Mouse (Mus musculus) kidney, embryonic 14.5 days (tissue): ENCODE data around the gene C330021F23Rik. TPM values are rescaled to one million over a fixed set of nuclear protein-coding genes. Genes with fewer than 3 reads are reported as not detected.
"Not testable (repeated sequence)": the region's sequence is repeated elsewhere in the genome, so short reads cannot be mapped to it uniquely, and the experiment has no call there.

Source experiments
- ATAC-seq: fragments of 200-750 bp; cut with Nextera tagmentation; 2 replicates; pipeline ENCODE4 v1.8.0; 2017; ENCODE audit warnings: moderate number of reproducible peaks, mild to moderate bottlenecking, moderate TSS enrichment, moderate library complexity; ENCODE audit not compliant: low FRiP score, low TSS enrichment
- H3K27ac ChIP-seq: fragments of 300-500 bp; sonication (generic); 2 replicates; pipeline ENCODE4 v1.5.1; 2014; ENCODE audit warnings: low read depth, mild to moderate bottlenecking, low read length, moderate library complexity, mixed read lengths
- H3K27me3 ChIP-seq: fragments of 300-500 bp; sonication (generic); 2 replicates; pipeline ENCODE4 v1.6.1; 2014; ENCODE audit warnings: mild to moderate bottlenecking, low read length; ENCODE audit not compliant: control insufficient read depth, insufficient read depth
- H3K36me3 ChIP-seq: fragments of 300-500 bp; sonication (generic); 2 replicates; pipeline ENCODE4 v1.6.1; 2014; ENCODE audit warnings: low read length, mixed read lengths; ENCODE audit not compliant: control insufficient read depth, insufficient read depth
- H3K4me1 ChIP-seq: fragments of 300-500 bp; sonication (generic); 2 replicates; pipeline ENCODE4 v1.6.1; 2014; ENCODE audit warnings: low read length, mixed read lengths; ENCODE audit not compliant: control insufficient read depth, insufficient read depth
- H3K4me2 ChIP-seq: fragments of 300-500 bp; sonication (generic); replicated peaks from 2 replicates; pipeline ENCODE4 v1.6.1; 2014; ENCODE audit warnings: low read depth, mild to moderate bottlenecking, low read length
- H3K4me3 ChIP-seq: fragments of 300-500 bp; sonication (generic); 2 replicates; pipeline ENCODE4 v1.5.1; 2014; ENCODE audit warnings: mild to moderate bottlenecking, low read length
- H3K9ac ChIP-seq: fragments of 300-500 bp; sonication (generic); 2 replicates; pipeline ENCODE4 v1.6.1; 2014; ENCODE audit warnings: low read depth, mild to moderate bottlenecking, low read length, moderate library complexity
- H3K9me3 ChIP-seq: fragments of 300-500 bp; sonication (generic); 2 replicates; pipeline ENCODE4 v1.6.1; 2016; ENCODE audit warnings: low read length; ENCODE audit not compliant: control insufficient read depth
- WGBS: fragments of 180-500 bp; shearing (Covaris S2); extraction: QIAGEN DNeasy Blood & Tissue Kit; methylation state at CpG from one replicate; pipeline ENCODE4 v1.1.7; 2014; 5-methylcytosine and 5-hydroxymethylcytosine counted together
- polyA plus RNA-seq: library from polyadenylated mRNA; unstranded; fragments of >200 nt; fragmentation: Nextera tagmentation; extraction: Ambion mirVana; gene quantifications from 2 replicates; pipeline ENCODE4 v1.2.1, GENCODE M21; 2014

Gene C330021F23Rik
- polyA plus RNA-seq, 1 experiment from 2014 or later, result 6.9 TPM

DNA sequence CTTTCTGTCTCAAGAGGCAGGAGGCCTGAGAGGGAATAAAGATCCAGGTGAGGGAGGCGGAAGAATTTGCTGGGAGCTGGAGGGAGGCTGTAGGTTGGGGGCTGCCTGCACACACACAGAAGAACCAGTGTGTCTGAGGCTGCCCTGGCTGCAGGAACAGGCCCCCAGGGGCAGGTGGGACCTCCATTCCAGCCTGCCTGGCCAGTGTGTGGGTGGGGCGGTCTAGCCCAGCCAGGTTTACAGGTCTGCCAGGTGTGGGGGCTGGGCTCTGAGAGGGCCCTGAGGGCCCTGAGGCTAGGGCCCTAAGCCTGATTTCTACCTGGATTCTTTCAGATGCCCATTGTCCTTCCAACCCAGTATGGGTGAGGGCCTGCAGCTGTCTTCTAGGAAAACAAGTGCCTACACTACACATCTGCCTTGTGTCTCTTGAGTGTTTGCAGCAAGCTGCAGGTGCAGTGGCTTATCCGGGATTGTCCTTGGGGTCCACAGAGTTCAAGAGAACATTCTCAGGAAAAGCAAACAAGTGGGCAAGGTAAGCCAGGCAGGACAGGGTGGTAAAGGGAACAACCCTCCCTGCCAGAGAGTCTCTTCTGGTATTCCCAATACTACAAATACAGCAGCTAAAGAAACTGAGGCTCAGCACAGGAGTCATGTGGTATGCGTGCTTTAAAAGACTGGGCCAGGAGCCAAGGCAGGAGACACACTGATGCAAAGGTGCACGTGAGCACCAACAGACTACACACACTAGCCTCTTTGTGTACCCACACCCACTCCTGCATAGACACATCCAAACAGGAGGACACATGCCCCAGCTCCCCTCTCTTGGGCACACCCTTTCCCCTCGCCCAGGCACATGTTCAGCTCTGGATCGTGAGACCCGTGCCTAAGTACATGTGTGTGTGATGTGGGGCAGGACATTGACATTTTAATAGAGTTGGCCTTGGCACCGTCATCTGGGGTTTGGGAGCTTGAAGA is 11.9 kb downstream of the C330021F23Rik start:
- Histone ChIP-seq H3K4me3 (no peak overlapping the region), H3K9me3 (no peaks in the 10 kb centered on the region), H3K9ac (no peak overlapping the region), H3K27me3 (no peaks in the 10 kb centered on the region), H3K27ac (peak overlapping the region; percentile 37; the same call in 1 of the 2 replicates), H3K4me1 (no peaks in the 10 kb centered on the region), H3K4me2 (no peak overlapping the region), H3K36me3 (no peaks in the 10 kb centered on the region)
- 80% methylated on average over 9 of the region's 9 CpGs for WGBS
- ATAC-seq, result peak; percentile 72

DNA sequence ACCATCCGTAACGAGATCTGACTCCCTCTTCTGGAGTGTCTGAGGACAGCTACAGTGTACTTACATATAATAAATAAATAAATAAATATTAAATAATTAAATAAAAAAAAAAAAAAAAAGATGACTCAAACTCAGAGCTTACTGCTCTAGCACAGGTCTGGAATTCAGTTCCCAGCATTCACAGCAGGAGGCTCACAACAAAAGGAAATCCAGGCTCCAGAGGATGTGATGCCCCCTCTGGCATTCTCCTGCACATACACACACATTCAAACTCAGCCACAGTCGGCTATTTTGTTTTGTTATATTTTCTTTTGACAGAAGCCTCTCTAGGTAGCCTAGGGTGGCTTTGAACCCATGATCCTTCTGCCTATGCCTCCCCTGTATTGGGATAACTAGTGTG is 14.2 kb downstream of the C330021F23Rik start:
- not testable (repeated sequence) for H3K9me3 ChIP-seq, H3K36me3 ChIP-seq, H3K27me3 ChIP-seq, ATAC-seq, H3K9ac ChIP-seq, H3K27ac ChIP-seq, H3K4me2 ChIP-seq, H3K4me1 ChIP-seq, H3K4me3 ChIP-seq
- 89% methylated on average over 1 of the region's 3 CpGs for WGBS

DNA sequence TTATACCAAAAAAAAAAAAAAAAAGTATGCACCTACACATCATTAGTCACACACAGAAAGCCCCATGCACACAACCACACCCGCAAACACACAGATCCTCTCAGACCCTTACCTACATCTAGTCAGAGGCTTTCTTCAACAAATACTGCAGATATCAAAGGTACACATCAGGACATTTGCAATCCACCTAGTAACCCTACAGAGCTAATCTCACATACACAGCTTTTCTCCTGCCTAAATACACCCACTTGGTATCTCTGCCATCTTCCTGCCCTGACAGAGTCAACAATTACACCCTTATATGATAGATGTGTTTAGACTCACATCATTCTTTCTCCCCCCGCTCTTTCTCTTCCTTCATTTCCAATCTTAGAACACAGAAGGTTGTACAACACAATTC is 18.7 kb downstream of the C330021F23Rik start:
- no peaks in the 10 kb centered on the region for H3K4me1 ChIP-seq
- no peaks in the 10 kb centered on the region for H3K9me3 ChIP-seq
- H3K27ac ChIP-seq, result no peak overlapping the region
- no peak for ATAC-seq
- H3K27me3 ChIP-seq, result peaks cover 3% of the 10 kb centered on the region; the same call in 1 of the 2 replicates
- H3K9ac ChIP-seq, result no peak overlapping the region
- no peaks in the 10 kb centered on the region for H3K36me3 ChIP-seq
- no peak overlapping the region for H3K4me3 ChIP-seq
- 90% methylated on average over 2 of the region's 2 CpGs for WGBS
- H3K4me2 ChIP-seq, result no peak overlapping the region

DNA sequence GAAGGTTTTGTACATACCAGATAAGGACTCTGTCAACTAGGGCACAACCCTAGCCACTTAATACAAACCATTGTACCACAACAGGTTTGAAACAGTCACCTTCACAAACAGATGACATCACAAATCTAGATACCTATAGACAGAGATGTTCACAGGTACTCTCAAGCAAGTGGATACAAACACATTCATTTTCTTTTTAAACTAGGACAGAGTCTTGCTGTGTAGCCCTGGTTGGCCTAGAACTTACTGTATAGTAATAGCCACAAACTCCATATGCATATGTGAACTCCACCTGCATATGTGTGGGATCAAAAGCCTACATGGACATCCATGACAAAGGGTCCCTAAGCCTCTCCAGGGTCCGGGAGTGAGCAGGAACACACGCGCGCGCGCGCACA is 19.2 kb downstream of the C330021F23Rik start, which contains the start of gene Camsap3:
Gene Camsap3, plus strand, starts transcription at position 301 of the 398 bp plus-strand sequence.
- no peak for ATAC-seq
- 6% methylated on average over 7 of the region's 7 CpGs for WGBS
- H3K9ac ChIP-seq, result peak within 1 kb of the TSS; percentile 72

DNA sequence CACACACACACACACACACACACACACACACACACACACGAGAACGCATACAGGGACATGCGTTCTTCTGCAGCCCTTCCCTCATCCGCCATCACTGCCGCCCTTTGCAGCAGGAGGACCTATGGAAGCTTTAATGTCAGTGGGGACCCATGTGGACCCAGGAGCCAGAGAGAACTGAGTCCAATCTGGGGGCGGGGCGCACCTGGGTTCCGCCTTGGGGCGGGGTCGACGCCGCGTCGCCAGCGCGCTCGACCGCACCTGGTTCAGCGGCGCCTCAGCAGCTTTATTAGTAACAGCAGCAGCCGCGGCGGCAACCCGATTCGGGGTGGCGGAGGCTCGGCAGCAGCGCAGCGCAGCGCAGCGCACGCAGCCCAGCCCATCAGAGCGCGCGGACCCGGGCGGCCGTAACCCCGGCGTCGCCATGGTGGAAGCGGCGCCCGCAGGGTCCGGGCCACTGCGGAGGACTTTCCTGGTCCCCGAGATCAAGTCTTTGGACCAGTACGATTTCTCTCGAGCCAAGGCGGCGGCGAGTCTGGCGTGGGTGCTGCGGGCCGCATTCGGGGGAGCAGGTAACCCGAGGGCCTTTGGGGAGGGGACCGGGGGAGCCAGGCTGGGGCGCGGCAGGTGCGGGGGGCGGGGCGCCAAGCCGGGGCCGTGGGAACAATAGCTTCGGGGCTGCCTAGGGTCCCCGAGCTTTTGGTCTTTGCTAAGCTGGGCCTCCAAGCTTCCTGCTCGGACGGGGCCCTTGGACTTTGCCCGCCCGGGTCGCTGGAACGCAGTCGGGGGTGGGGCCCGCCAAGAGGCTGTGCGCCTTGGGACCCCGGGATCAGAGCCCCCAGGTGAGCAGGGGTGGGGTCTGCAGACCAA is 19.8 kb downstream of the C330021F23Rik start:
- H3K4me3 ChIP-seq, result peak overlapping the region; percentile 79
- H3K36me3 ChIP-seq, result no peaks in the 10 kb centered on the region
- ATAC-seq, result peak; percentile 83
- no peaks in the 10 kb centered on the region for H3K9me3 ChIP-seq
- H3K9ac ChIP-seq, result peak overlapping the region; percentile 72
- peaks cover 3% of the 10 kb centered on the region; the same call in 1 of the 2 replicates for H3K27me3 ChIP-seq
- H3K27ac ChIP-seq, result peak overlapping the region; percentile 76
- H3K4me2 ChIP-seq, result peak overlapping the region; percentile 83
- H3K4me1 ChIP-seq, result no peaks in the 10 kb centered on the region
- WGBS, result under 1% methylated on average over 65 of the region's 77 CpGs

More for the DNA sequence above, 19.2 kb downstream of the C330021F23Rik start, which contains the start of gene Camsap3:
- Histone ChIP-seq H3K27ac (peak within 1 kb of the TSS; percentile 76), H3K36me3 (no peaks in the 10 kb centered on the region), H3K27me3 (peaks cover 3% of the 10 kb centered on the region; the same call in 1 of the 2 replicates), H3K4me1 (no peaks in the 10 kb centered on the region), H3K9me3 (no peaks in the 10 kb centered on the region), H3K4me2 (peak within 1 kb of the TSS; percentile 83), H3K4me3 (peak within 1 kb of the TSS; percentile 79)

DNA sequence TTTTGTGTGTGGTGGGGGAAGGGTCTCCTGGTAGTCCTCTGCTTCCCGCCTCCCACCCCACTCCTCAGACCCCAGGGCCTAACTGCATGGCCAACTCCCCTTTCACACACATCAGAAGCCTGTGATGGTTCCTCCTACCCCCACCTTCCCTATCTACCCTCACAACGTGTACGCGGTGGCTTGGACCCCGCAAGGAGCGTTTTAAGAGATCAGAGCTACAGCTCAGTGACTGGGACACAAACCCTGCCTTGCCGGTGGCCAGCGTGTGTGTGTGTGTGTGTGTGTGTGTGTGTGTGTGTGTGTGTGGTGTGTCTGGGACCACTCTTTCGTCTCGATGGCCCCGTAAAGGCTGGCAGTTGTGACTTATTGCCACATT is 20.5 kb downstream of the C330021F23Rik start:
- Histone ChIP-seq H3K27ac (no peak overlapping the region), H3K27me3 (peaks cover 3% of the 10 kb centered on the region; the same call in 1 of the 2 replicates), H3K4me2 (peak overlapping the region; percentile 83)

DNA sequence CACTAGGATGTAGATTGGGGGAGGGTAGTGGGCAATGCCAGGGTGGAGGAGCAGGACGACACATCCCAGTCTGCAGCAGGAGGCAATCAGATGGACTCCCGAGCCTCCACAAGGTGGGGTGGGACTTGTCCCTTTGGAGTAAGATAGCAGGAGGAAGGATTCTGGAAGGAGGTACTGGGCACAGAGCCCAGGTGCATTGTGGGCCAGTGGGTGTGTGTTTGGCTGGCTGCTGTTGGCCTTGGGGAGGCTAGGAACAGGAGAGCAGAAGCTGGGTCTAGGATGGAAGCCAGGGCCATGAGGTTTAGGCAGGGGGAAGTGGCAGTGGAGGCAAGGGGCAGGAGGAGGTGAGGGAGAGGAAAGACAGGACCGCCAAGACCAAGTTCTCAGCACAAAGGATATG is 25.7 kb downstream of the C330021F23Rik start:
- Histone ChIP-seq H3K4me3 (no peak overlapping the region), H3K9ac (no peak overlapping the region; the same call in 1 of the 2 replicates), H3K4me1 (0 out of 2 replicates have a peak, but pooled peaks cover 3% of the 10 kb centered on the region), H3K9me3 (no peaks in the 10 kb centered on the region), H3K36me3 (no peaks in the 10 kb centered on the region; the same call in 1 of the 2 replicates), H3K4me2 (no peak overlapping the region), H3K27ac (no peak overlapping the region), H3K27me3 (no peaks in the 10 kb centered on the region)
- 74% methylated on average over 3 of the region's 3 CpGs for WGBS
- ATAC-seq, result no peak

More for the DNA sequence above, 20.5 kb downstream of the C330021F23Rik start:
- Histone ChIP-seq H3K9ac (peak overlapping the region; percentile 72), H3K4me1 (0 out of 2 replicates have a peak, but pooled peaks cover 1% of the 10 kb centered on the region), H3K4me3 (peak overlapping the region; percentile 79), H3K36me3 (no peaks in the 10 kb centered on the region), H3K9me3 (no peaks in the 10 kb centered on the region)
- WGBS, result 4% methylated on average over 11 of the region's 11 CpGs
- peak; percentile 40; the same call in 1 of the 2 replicates for ATAC-seq

DNA sequence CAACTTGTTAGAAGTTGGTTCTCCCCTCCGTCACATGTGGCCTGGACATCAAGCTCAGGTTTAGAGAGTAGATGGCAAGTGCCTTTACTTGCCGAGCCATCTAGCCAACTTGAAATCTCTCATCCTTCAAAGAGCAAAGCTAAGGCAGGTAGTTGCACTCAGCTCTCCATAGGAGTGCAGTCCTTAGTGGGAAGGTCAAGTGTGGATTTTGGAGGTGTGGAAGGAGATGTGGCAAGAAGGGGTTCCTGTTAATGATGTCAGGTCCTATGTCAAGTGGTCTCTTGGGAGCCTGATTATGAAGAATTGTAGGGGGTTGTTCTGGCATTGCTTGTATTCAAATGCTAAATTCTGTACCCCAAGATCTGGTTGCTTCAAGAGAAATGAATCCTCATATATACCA is 26.7 kb downstream of the C330021F23Rik start:
- Histone ChIP-seq H3K27ac (no peak overlapping the region), H3K4me1 (0 out of 2 replicates have a peak, but pooled peaks cover 3% of the 10 kb centered on the region), H3K9ac (no peak overlapping the region), H3K27me3 (no peaks in the 10 kb centered on the region), H3K4me3 (no peak overlapping the region), H3K4me2 (no peak overlapping the region), H3K9me3 (no peaks in the 10 kb centered on the region), H3K36me3 (no peaks in the 10 kb centered on the region; the same call in 1 of the 2 replicates)
- WGBS, result 87% methylated on average over 2 of the region's 2 CpGs
- ATAC-seq, result no peak
